Mouse (Mus musculus) lung, postnatal 10 days (tissue): ENCODE measurements around the gene Ppp4r2.

Experiments
- DNase-seq: peaks from one replicate; pipeline ENCODE4 v3.0.0; 2021

The Ppp4r2 gene

DNA sequence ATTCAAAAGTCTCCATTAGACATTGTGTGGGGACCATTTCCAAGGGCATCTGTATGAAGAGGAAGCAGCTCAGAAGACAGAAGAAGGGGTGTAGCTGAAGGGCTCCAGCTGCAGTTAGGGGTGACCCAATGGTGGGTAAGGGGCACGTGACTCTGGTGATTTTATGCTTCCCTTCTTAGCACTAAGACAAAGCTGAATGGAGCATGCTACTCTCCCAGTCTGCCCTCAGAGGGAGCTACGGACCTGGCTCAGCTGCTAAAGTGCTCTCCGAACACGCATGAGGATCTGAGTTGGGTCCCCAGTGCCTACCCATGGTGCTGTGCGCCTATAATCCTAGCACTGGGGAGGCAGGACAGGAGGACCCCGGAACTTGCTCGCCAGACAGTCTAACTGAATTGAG lies 52.0 kb downstream of the Ppp4r2 start:
- DNase-seq, result no peak

DNA sequence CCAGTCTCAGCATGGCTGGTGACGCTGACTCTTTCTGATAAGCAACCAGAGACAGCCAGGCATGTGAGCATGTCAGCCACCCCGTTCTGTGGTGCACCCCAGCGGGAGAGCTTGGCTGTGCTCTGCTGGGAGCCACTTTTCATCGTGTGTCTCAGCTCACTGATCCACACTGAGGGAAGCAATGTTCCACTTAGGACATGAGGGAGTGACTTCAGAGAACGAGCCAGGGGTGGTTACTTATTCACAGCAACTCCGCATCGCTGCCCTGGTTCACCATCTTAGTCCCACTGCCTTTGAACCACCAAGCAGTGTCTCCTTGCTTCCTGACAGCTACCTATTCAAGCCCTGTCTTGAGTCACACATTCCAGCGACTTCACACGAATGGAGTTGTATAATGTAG lies 53.6 kb downstream of the Ppp4r2 start:
- no peak for DNase-seq

DNA sequence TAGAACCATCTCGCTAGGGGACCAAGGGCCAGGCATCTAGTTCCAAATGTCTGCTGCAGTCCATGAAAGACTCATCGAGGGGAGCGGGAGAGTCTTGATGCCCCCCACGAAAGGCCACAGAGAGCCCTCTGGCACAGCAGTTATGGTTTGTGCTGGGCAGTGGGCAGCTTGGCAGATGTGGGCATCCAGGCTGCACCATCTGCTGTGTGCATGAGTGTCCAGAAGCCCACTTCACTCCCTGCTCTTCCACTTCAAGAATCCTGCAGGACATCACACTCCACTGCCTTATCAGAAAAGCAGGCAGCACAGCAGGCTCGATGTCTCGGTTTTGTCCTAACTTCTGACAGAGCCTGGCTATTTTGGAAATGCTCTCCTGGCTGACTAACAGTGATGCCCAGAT lies 55.9 kb downstream of the Ppp4r2 start:
- DNase-seq, result no peak

DNA sequence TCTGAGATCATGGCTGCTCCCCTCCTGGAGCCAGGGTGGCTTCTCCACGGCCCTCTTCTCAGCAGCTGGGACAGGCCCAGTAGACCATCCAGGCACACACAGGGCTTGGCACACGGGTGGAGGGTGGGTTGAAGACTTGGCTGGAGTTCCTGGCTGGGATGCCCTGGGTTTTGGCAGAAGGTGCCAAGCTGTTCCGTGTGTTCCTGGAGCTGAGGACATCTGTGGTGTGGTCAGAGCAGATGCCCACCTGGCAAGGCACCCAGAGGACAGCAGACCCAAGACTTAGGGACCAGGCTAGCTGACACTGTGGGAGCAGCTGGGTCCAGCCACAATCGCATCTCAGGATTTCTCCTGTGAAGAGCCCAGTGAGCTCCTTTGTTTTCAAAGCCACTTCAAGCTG lies 59.1 kb downstream of the Ppp4r2 start:
- no peak for DNase-seq

DNA sequence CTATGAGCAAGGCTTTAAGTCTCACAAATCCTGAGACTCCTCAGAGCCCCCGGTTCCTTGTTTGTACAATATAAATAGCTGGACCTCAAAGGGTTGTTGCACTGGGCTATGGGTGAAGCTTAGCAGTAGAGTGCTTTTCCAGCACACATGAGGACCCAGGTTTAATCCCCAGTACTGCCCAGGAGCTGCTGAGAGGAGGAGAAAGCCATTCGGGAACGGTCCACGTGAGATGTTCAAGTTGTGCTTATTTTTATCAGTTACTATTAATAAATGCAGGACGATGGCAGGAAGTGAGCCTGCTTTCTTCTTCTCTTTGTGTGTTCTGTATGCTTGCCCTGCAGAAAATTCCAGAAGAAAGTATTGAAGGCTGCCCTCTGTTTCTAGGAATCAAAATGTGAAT lies 59.7 kb downstream of the Ppp4r2 start:
- DNase-seq, result no peak

DNA sequence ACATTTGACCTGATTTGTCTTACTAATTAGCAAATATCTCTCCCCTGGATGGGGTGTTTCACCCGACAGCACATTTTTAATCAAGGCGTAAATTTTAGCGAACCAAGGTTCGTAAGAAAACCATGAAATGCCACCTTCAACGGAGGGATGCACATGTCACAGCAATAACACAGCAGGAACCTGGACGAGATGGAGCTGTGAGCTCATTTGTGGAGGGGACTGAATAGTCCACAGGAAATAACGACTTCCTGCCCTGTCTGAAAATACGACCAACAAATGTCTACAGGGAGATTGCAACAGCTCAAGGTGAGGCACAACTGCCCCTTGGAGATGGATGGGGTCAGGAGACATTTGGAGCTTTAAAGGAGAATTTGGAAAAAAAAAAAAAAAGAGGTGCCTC lies 61.8 kb downstream of the Ppp4r2 start:
- DNase-seq, result no peak

DNA sequence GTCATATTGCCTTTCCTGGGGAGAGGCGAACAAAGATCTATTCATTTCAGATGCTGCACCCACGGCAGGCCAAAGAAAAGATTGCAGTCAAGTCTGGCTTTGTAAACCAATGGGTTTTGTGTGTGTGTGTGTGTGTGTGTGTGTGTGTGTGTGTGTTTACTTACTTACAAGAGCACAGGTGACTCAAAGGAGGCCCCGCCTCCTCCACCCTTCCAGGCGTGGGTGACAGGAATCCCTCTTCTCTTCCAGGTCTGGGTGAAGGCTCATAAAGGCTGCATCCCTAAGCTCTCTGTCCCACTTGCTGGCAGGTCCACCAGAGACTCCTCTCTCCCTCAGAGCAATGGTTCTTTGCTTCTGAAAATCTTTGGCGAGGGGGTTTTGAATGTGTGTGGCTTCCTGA lies 63.5 kb downstream of the Ppp4r2 start:
- no peak for DNase-seq

DNA sequence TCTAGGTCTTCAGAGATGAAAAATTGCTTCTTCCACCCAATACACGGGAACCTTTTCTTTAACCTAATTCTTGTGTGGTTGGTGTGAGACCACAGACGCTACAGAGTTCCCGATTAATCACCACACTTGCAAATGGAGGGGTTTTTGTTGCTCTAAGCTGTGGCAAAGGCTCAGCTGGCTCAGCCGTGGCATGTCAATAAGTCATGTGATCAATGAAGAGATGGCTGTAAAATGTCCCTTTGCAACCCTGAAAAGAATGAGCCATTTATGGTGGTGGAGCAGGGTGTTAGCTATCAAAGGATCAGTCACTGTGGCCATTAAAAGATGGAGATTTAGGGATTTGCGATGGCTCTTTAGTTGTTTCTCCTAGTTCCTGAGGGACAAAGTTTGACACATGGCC lies 71.0 kb downstream of the Ppp4r2 start:
- DNase-seq, result no peak

DNA sequence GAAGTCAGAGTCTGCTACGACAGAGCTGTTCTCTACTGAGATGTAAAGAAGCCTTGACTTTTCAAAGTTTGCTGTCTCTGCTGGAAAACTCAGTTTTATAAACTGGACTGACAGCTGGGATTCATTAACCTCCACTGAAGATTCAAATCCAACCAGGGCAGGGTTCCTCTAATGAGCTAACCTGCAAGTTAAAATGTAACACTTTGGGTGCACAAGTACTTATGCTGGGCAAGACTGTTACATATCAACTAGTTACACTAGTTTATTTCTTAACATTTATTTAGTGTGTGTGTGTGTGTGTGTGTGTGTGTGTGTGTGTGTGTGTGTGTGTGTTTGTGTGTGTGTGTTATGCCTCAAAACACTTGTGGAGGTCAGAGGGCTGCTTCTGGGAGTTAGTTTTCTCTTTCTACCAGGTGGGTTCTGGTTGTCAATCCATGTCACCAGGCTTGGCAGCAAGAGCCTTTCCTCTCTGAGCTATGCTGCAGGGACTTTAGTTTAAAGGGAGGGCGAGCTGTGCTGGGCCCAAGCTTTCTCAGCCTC lies 76.8 kb downstream of the Ppp4r2 start:
- no peak for DNase-seq
